Mouse (Mus musculus): Measurements from ENCODE around the gene Jazf1. TPM values are rescaled to one million over a fixed set of nuclear protein-coding genes. Genes with fewer than 3 reads are reported as not detected.
A peak's percentile ranks its signal among the peaks of the same experiment; 100 is the strongest.

Jazf1 gene
- polyA plus RNA-seq, 1 experiment, result 1.4 TPM

- Histone ChIP-seq H3K4me1 (replicated peaks; ENCODE audit: control insufficient read depth, insufficient read depth, low read length) (peaks cover 50% of the 10 kb centered on the region), H3K27ac (ENCODE audit: control insufficient read depth, insufficient read depth, low read length) (peak overlapping the region; percentile 30), H3K36me3 (ENCODE audit: control insufficient read depth, insufficient read depth, low read length) (no peaks in the 10 kb centered on the region), H3K27me3 (ENCODE audit: control insufficient read depth, insufficient read depth, low read length) (no peaks in the 10 kb centered on the region), H3K4me3 (ENCODE audit: control insufficient read depth, insufficient read depth, low read length) (no peak overlapping the region)
- WGBS, result 47% methylated on average over 2 of the region's 2 CpGs
- no peak for DNase-seq
- TF ChIP-seq POLR2A (IDR thresholded peaks at IDR 0.05; ENCODE audit: control insufficient read depth, extremely low read depth, insufficient read depth, low read length, poor library complexity) (no peak), CTCF (IDR thresholded peaks at IDR 0.05; ENCODE audit: borderline replicate concordance, control insufficient read depth, extremely low read depth, insufficient read depth, low read length, poor library complexity) (no peak)
Observed at GRCm38 (mm10) chr6:52846314-52846713, 222.1 kb downstream of the Jazf1 start.

- Histone ChIP-seq H3K4me3 (ENCODE audit: control insufficient read depth, insufficient read depth, low read length) (no peak overlapping the region), H3K27me3 (ENCODE audit: control insufficient read depth, insufficient read depth, low read length) (no peaks in the 10 kb centered on the region), H3K36me3 (ENCODE audit: control insufficient read depth, insufficient read depth, low read length) (no peaks in the 10 kb centered on the region), H3K27ac (ENCODE audit: control insufficient read depth, insufficient read depth, low read length) (no peak overlapping the region), H3K4me1 (replicated peaks; ENCODE audit: control insufficient read depth, insufficient read depth, low read length) (peaks cover 52% of the 10 kb centered on the region)
- 96% methylated on average over 3 of the region's 3 CpGs for WGBS
- no peak for TF ChIP-seq CTCF (IDR thresholded peaks at IDR 0.05; ENCODE audit: borderline replicate concordance, control insufficient read depth, extremely low read depth, insufficient read depth, low read length, poor library complexity)
- no peak for TF ChIP-seq POLR2A (IDR thresholded peaks at IDR 0.05; ENCODE audit: control insufficient read depth, extremely low read depth, insufficient read depth, low read length, poor library complexity)
- no peak for DNase-seq
Observed at GRCm38 (mm10) chr6:52844741-52845140, 223.7 kb downstream of the Jazf1 start.

GRCm38 (mm10) chr6:52843027-52843426 lies 225.4 kb downstream of the Jazf1 start:
- no peak for TF ChIP-seq CTCF (IDR thresholded peaks at IDR 0.05; ENCODE audit: borderline replicate concordance, control insufficient read depth, extremely low read depth, insufficient read depth, low read length, poor library complexity)
- TF ChIP-seq POLR2A (IDR thresholded peaks at IDR 0.05; ENCODE audit: control insufficient read depth, extremely low read depth, insufficient read depth, low read length, poor library complexity), result no peak
- peak overlapping the region; percentile 12; the same call in 1 of the 2 replicates for H3K27ac ChIP-seq (ENCODE audit: control insufficient read depth, insufficient read depth, low read length)
- no peaks in the 10 kb centered on the region for H3K36me3 ChIP-seq (ENCODE audit: control insufficient read depth, insufficient read depth, low read length)
- no peak overlapping the region for H3K4me3 ChIP-seq (ENCODE audit: control insufficient read depth, insufficient read depth, low read length)
- H3K4me1 ChIP-seq (replicated peaks; ENCODE audit: control insufficient read depth, insufficient read depth, low read length), result peaks cover 48% of the 10 kb centered on the region
- 85% methylated on average over 4 of the region's 4 CpGs for WGBS
- no peaks in the 10 kb centered on the region for H3K27me3 ChIP-seq (ENCODE audit: control insufficient read depth, insufficient read depth, low read length)
- no peak for DNase-seq

GRCm38 (mm10) chr6:52842598-52842997 lies 225.8 kb downstream of the Jazf1 start:
- DNase-seq, result no peak
- WGBS, result 65% methylated on average over 6 of the region's 6 CpGs
- peaks cover 47% of the 10 kb centered on the region for H3K4me1 ChIP-seq (replicated peaks; ENCODE audit: control insufficient read depth, insufficient read depth, low read length)
- TF ChIP-seq CTCF (IDR thresholded peaks at IDR 0.05; ENCODE audit: borderline replicate concordance, control insufficient read depth, extremely low read depth, insufficient read depth, low read length, poor library complexity) (no peak), POLR2A (IDR thresholded peaks at IDR 0.05; ENCODE audit: control insufficient read depth, extremely low read depth, insufficient read depth, low read length, poor library complexity) (no peak)
- no peak overlapping the region for H3K4me3 ChIP-seq (ENCODE audit: control insufficient read depth, insufficient read depth, low read length)
- no peaks in the 10 kb centered on the region for H3K36me3 ChIP-seq (ENCODE audit: control insufficient read depth, insufficient read depth, low read length)
- H3K27me3 ChIP-seq (ENCODE audit: control insufficient read depth, insufficient read depth, low read length), result no peaks in the 10 kb centered on the region
- peak overlapping the region; percentile 12 for H3K27ac ChIP-seq (ENCODE audit: control insufficient read depth, insufficient read depth, low read length)

GRCm38 (mm10) chr6:52841611-52842010 lies 226.8 kb downstream of the Jazf1 start:
- no peak overlapping the region for H3K4me3 ChIP-seq (ENCODE audit: control insufficient read depth, insufficient read depth, low read length)
- no peaks in the 10 kb centered on the region for H3K27me3 ChIP-seq (ENCODE audit: control insufficient read depth, insufficient read depth, low read length)
- no peak for DNase-seq
- no peak overlapping the region; the same call in 1 of the 2 replicates for H3K27ac ChIP-seq (ENCODE audit: control insufficient read depth, insufficient read depth, low read length)
- no peaks in the 10 kb centered on the region for H3K36me3 ChIP-seq (ENCODE audit: control insufficient read depth, insufficient read depth, low read length)
- TF ChIP-seq CTCF (IDR thresholded peaks at IDR 0.05; ENCODE audit: borderline replicate concordance, control insufficient read depth, extremely low read depth, insufficient read depth, low read length, poor library complexity) (no peak), POLR2A (IDR thresholded peaks at IDR 0.05; ENCODE audit: control insufficient read depth, extremely low read depth, insufficient read depth, low read length, poor library complexity) (no peak)
- 48% methylated on average over 2 of the region's 2 CpGs for WGBS
- peaks cover 44% of the 10 kb centered on the region for H3K4me1 ChIP-seq (replicated peaks; ENCODE audit: control insufficient read depth, insufficient read depth, low read length)

GRCm38 (mm10) chr6:52840589-52841044 lies 227.8 kb downstream of the Jazf1 start:
- Histone ChIP-seq H3K36me3 (ENCODE audit: control insufficient read depth, insufficient read depth, low read length) (no peaks in the 10 kb centered on the region), H3K4me3 (ENCODE audit: control insufficient read depth, insufficient read depth, low read length) (no peak overlapping the region), H3K27me3 (ENCODE audit: control insufficient read depth, insufficient read depth, low read length) (no peaks in the 10 kb centered on the region), H3K4me1 (replicated peaks; ENCODE audit: control insufficient read depth, insufficient read depth, low read length) (peaks cover 41% of the 10 kb centered on the region), H3K27ac (ENCODE audit: control insufficient read depth, insufficient read depth, low read length) (peak overlapping the region; percentile 57; the same call in 1 of the 2 replicates)
- no peak for TF ChIP-seq CTCF (IDR thresholded peaks at IDR 0.05; ENCODE audit: borderline replicate concordance, control insufficient read depth, extremely low read depth, insufficient read depth, low read length, poor library complexity)
- no peak for TF ChIP-seq POLR2A (IDR thresholded peaks at IDR 0.05; ENCODE audit: control insufficient read depth, extremely low read depth, insufficient read depth, low read length, poor library complexity)
- DNase-seq, result no peak
- 46% methylated on average over 9 of the region's 9 CpGs for WGBS

GRCm38 (mm10) chr6:52838691-52839090 lies 229.7 kb downstream of the Jazf1 start:
- TF ChIP-seq POLR2A (IDR thresholded peaks at IDR 0.05; ENCODE audit: control insufficient read depth, extremely low read depth, insufficient read depth, low read length, poor library complexity) (no peak), CTCF (IDR thresholded peaks at IDR 0.05; ENCODE audit: borderline replicate concordance, control insufficient read depth, extremely low read depth, insufficient read depth, low read length, poor library complexity) (peak; percentile 79; the same call in 1 of the 2 replicates)
- Histone ChIP-seq H3K27ac (ENCODE audit: control insufficient read depth, insufficient read depth, low read length) (peak overlapping the region; percentile 45), H3K27me3 (ENCODE audit: control insufficient read depth, insufficient read depth, low read length) (no peaks in the 10 kb centered on the region), H3K36me3 (ENCODE audit: control insufficient read depth, insufficient read depth, low read length) (no peaks in the 10 kb centered on the region), H3K4me1 (replicated peaks; ENCODE audit: control insufficient read depth, insufficient read depth, low read length) (peaks cover 36% of the 10 kb centered on the region), H3K4me3 (ENCODE audit: control insufficient read depth, insufficient read depth, low read length) (no peak overlapping the region)
- 10% methylated on average over 8 of the region's 8 CpGs for WGBS
- DNase-seq, result peak; percentile 81
